Mouse (Mus musculus) macrophage (primary cell): ENCODE results near the gene Klhdc7b. TPM values are rescaled to one million over a fixed set of nuclear protein-coding genes. Genes with fewer than 3 reads are reported as not detected.
A peak's percentile ranks its signal among the peaks of the same experiment; 100 is the strongest.
"Not testable (repeated sequence)": the region's sequence is repeated elsewhere in the genome, so short reads cannot be mapped to it uniquely, and the experiment has no call there.

Experiments used
- H3K27ac ChIP-seq: fragments of 350-480 bp; formaldehyde crosslinking; 2 replicates; pipeline ENCODE4 v1.9.0; 2021
- H3K36me3 ChIP-seq: fragments of 350-480 bp; formaldehyde crosslinking; 2 replicates; pipeline ENCODE4 v1.9.0; 2021; ENCODE audit errors: inconsistent target
- H3K4me3 ChIP-seq: fragments of 350-480 bp; formaldehyde crosslinking; 2 replicates; pipeline ENCODE4 v1.9.0; 2021; ENCODE audit errors: inconsistent target
- H3K79me2 ChIP-seq: fragments of 350-480 bp; formaldehyde crosslinking; 2 replicates; pipeline ENCODE4 v1.9.0; 2021; ENCODE audit errors: inconsistent target
- WGBS: methylation state at CpG from one replicate; pipeline ENCODE4 v1.1.7; 2026; ENCODE audit warnings: inconsistent platforms; ENCODE audit not compliant: missing documents; 5-methylcytosine and 5-hydroxymethylcytosine counted together
- polyA plus RNA-seq: library from polyadenylated mRNA; stranded (reverse); fragments of 250-400 nt; gene quantifications from 3 replicates; pipeline ENCODE4 v1.2.4, GENCODE M21; 2018; ENCODE audit warnings: inconsistent platforms

Klhdc7b gene
- polyA plus RNA-seq, 1 experiment from 2014 or later: not detected

- Histone ChIP-seq H3K79me2 (peaks cover 12% of the 10 kb centered on the region), H3K36me3 (peaks cover 20% of the 10 kb centered on the region; the same call in 1 of the 2 replicates), H3K4me3 (peak overlapping the region; percentile 83), H3K27ac (no peak overlapping the region)
- WGBS: 96% methylated on average over 19 of the region's 19 CpGs
Observed at GRCm38 (mm10) chr15:89428136-89428790, 43.5 kb downstream of the Klhdc7b start.

- H3K27ac ChIP-seq: peak overlapping the region; percentile 58
- 10% methylated on average over 22 of the region's 22 CpGs for WGBS
- peak overlapping the region; percentile 83 for H3K4me3 ChIP-seq
- H3K36me3 ChIP-seq: peaks cover 20% of the 10 kb centered on the region; the same call in 1 of the 2 replicates
- H3K79me2 ChIP-seq: peaks cover 12% of the 10 kb centered on the region
Observed at GRCm38 (mm10) chr15:89428821-89429351, 44.2 kb downstream of the Klhdc7b start.

DNA sequence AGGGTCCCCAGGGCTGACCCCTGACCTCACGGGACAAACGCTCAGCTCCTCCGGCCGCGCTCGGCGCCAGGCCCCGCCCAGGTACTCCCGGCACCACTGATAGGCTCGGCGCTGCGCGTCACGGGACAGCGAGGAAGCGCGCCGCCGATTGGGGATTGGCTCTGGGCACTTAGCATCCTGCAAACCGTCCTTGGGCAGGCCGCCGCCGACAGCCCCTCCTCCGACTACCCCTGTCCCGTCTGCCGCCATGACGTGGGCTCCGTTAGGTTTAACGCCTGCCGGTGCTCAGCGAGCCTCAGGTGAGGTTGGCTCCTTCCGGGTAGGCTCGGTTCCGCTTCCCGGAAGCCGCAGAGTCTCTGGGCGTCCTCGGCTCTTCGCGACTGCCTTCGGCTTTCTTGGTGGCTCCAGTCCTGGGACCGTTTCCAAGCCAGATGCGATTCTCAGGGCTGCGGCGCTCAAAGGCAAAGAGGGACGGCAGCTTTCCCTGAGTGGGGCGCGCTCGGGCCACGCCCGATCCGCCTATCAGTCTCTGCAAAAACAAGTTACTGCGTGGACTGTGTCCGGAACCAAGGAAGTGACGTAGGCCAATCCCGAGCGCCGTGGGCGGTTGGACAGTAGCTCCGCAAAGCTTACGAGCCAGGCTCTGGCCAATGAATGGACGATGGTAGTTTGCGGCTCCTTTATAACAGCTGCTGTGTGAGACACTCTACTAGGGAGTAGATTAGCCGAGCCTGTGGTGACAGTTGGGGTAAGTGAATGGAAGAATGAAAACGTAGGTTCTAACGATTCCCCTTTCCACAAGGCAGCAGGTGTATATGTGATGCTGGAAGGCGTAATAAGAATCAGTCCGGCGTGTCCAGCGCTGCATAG, 44.9 kb downstream of the Klhdc7b start, which contains the start of the genes C730034F03Rik, Gm44502 and Chkb:
C730034F03Rik (plus strand) TSS at position 238 of the 870 bp plus-strand sequence.
Gm44502 (minus strand) TSS at position 345 of the 870 bp plus-strand sequence.
Chkb (minus strand) TSS at position 557 of the 870 bp plus-strand sequence.
- Histone ChIP-seq H3K27ac (peak within 1 kb of the TSS; percentile 94), H3K36me3 (peaks cover 20% of the 10 kb centered on the region; the same call in 1 of the 2 replicates), H3K4me3 (peak within 1 kb of the TSS; percentile 83), H3K79me2 (peaks cover 12% of the 10 kb centered on the region)
- under 1% methylated on average over 57 of the region's 70 CpGs for WGBS

DNA sequence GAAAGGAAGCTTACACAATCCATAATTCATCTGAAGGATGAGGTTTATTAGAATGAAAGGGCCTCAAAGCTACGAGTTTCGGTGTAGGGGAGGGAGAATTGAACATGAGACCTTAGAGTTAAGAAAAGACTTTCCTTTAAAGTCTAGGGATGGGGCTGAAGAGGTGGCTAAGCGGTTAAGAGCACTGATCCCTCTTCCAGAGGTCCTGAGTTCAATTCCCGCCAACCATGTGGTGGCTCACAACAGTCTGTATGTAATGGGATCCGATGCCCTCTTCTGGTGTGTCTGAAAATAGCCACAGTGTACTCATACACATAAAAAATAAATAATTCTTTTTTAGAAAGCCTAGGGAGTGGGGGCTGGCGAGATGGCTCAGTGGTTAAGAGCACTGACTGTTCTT, 45.6 kb downstream of the Klhdc7b start:
- H3K4me3 ChIP-seq: peak overlapping the region; percentile 83
- H3K27ac ChIP-seq: peak overlapping the region; percentile 94
- 31% methylated on average over 6 of the region's 6 CpGs for WGBS
- H3K79me2 ChIP-seq: peaks cover 12% of the 10 kb centered on the region
- peaks cover 20% of the 10 kb centered on the region; the same call in 1 of the 2 replicates for H3K36me3 ChIP-seq

DNA sequence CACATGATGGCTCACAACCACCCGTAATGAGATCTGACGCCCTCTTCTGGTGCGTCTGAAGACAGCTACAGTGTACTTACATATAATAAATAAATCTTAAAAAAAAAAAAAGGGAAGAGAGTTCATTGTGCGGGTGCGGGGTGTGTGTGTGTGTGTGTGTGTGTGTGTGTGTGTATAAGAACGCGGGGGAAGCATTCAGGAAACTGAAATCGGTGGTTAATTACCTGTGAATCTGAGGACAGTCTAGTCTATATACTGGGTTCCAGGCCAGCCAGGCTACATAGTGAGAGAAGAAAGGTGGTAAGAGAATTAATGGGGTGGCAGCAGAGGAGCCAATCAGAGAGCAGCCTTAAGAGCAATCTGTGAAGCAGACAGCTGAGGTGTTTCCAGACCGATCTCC, 46.1 kb downstream of the Klhdc7b start:
- not testable (repeated sequence) for H3K27ac ChIP-seq
- Histone ChIP-seq H3K79me2 (peaks cover 12% of the 10 kb centered on the region), H3K4me3 (peak overlapping the region; percentile 83; the same call in 1 of the 2 replicates), H3K36me3 (peaks cover 19% of the 10 kb centered on the region; the same call in 1 of the 2 replicates)
- 46% methylated on average over 2 of the region's 9 CpGs for WGBS

DNA sequence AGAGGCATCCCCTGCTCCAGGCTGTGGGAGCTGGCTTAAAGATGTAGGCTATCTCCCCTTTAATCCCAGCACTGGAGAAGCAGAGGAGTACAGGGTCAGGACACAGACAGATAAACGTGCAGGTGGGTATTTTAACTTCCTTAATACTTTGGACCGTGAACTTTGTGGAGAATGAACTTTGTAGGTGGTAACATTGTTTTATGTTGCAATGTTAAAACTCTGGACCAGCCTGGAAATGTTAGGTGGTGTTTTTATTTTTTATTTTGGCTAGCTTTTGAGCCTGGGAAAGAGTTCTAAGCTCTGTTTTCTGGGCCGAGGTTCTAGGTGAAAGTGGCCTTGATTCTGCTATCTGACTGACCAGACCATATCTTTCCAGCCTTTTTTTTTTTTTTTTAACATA, 46.6 kb downstream of the Klhdc7b start:
- no peak overlapping the region for H3K4me3 ChIP-seq
- H3K27ac ChIP-seq: no peak overlapping the region
- H3K36me3 ChIP-seq: peaks cover 14% of the 10 kb centered on the region; the same call in 1 of the 2 replicates
- peaks cover 12% of the 10 kb centered on the region for H3K79me2 ChIP-seq
- 82% methylated on average over 3 of the region's 3 CpGs for WGBS

DNA sequence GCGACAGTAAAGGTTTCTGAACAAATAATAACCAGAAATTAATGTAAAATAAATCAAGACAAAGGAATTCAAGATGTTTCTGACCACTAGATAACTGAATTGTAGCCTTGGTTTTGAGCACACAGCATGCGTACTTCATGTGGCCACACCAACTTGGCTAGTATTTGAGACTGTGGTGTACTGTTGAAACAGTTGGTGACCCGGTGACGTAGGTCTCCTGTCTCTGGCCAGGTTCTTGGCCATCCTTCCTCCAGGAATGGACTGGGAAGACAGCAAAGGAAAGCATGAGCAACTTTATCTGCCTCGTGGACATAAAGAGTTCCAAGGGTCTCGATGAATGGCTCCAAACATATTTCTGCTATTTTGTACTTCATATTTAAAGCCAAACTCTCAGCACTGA, 47.1 kb downstream of the Klhdc7b start:
- peaks cover 12% of the 10 kb centered on the region for H3K79me2 ChIP-seq
- peaks cover 8% of the 10 kb centered on the region; the same call in 1 of the 2 replicates for H3K36me3 ChIP-seq
- 95% methylated on average over 6 of the region's 6 CpGs for WGBS
- H3K27ac ChIP-seq: no peak overlapping the region
- H3K4me3 ChIP-seq: no peak overlapping the region

- Histone ChIP-seq H3K79me2 (peaks cover 12% of the 10 kb centered on the region), H3K27ac (no peak overlapping the region), H3K4me3 (no peak overlapping the region), H3K36me3 (no peaks in the 10 kb centered on the region)
- WGBS: 93% methylated on average over 4 of the region's 4 CpGs
Observed at GRCm38 (mm10) chr15:89432946-89433345, 48.2 kb downstream of the Klhdc7b start.

DNA sequence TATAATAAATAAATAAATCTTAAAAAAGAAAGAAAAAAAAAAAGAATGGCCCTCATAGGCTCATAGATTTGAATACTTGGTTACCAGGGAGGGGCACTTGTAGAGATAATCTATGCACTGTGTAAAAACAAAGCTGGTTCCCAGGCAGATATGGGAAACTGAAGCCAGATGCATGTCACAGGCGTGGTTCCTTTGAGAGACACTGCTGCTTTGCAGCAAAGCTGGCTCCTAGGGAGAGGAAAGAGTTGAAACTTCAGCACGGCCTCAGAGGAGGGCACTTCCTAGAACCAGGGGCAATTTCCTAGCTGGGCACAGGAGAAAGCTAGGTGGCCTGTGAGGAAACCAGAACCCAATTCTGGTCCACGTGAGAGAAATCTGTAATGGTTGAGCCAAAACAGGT, 49.4 kb downstream of the Klhdc7b start:
- WGBS: 96% methylated on average over 2 of the region's 3 CpGs
- Histone ChIP-seq H3K4me3 (no peak overlapping the region), H3K27ac (no peak overlapping the region), H3K36me3 (no peaks in the 10 kb centered on the region), H3K79me2 (no peaks in the 10 kb centered on the region; the same call in 1 of the 2 replicates)

DNA sequence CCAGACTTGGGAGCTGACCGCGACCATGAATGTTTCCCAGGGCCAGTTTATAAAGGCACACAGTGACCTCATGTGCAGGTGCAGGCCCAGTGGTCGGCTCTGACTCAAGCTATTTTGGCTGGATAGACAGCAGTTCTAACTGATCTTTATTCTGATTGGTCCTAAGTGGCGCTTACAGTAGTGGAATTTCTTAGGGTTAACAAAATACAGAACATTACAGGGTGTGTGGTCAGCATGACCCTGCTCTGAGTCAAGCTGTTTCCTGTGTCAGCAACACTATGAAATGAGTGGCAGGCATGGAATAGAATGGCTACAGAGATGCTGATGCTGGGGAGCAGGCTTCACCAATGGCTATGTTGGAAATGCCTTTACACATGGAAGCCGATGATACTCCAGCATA, 51.2 kb downstream of the Klhdc7b start:
- no peaks in the 10 kb centered on the region; the same call in 1 of the 2 replicates for H3K79me2 ChIP-seq
- H3K4me3 ChIP-seq: no peak overlapping the region
- H3K36me3 ChIP-seq: no peaks in the 10 kb centered on the region
- WGBS: 74% methylated on average over 5 of the region's 5 CpGs
- no peak overlapping the region for H3K27ac ChIP-seq

Other genes with a start within 250 kb of the Klhdc7b start
- 0.09 TPM in 1 of 3 replicates, not detected in the others for gene Mapk12, start 244.2 kb upstream of the Klhdc7b start, polyA plus RNA-seq
- 0.79 to 2.1 TPM (median 1.5 TPM) in 3 replicates for gene Mapk11, start 235.3 kb upstream of the Klhdc7b start, polyA plus RNA-seq
- gene Plxnb2, start 204.1 kb upstream of the Klhdc7b start, polyA plus RNA-seq: 226 to 333 TPM (median 246 TPM) in 3 replicates
- gene Dennd6b, start 188.4 kb upstream of the Klhdc7b start, polyA plus RNA-seq: 0.80 to 2.0 TPM (median 1.1 TPM) in 3 replicates
- 15.7 to 23.8 TPM (median 17.1 TPM) in 3 replicates for gene Ppp6r2, start 173.4 kb upstream of the Klhdc7b start, polyA plus RNA-seq
- 25.5 to 41.4 TPM (median 33.6 TPM) in 3 replicates for gene Sbf1, start 69.6 kb upstream of the Klhdc7b start, polyA plus RNA-seq
- gene Adm2, start 62.2 kb upstream of the Klhdc7b start, polyA plus RNA-seq: not detected in 3 replicates
- not detected in 3 replicates for gene Miox, start 50.5 kb upstream of the Klhdc7b start, polyA plus RNA-seq
- 19.8 to 30.4 TPM (median 23.9 TPM) in 3 replicates for gene Lmf2, start 29.3 kb upstream of the Klhdc7b start, polyA plus RNA-seq
- 37.1 to 52.3 TPM (median 40.4 TPM) in 3 replicates for gene Ncaph2, start 29.2 kb upstream of the Klhdc7b start, polyA plus RNA-seq
- gene Sco2, start 11.1 kb upstream of the Klhdc7b start, polyA plus RNA-seq: 8.7 to 28.2 TPM (median 22.9 TPM) in 3 replicates
- 0.43 to 1.6 TPM (median 0.93 TPM) in 3 replicates for gene Tymp, start 7.9 kb upstream of the Klhdc7b start, polyA plus RNA-seq
- gene Odf3b, start 5.6 kb upstream of the Klhdc7b start, polyA plus RNA-seq: not detected in 3 replicates
- gene Syce3, start 25.6 kb downstream of the Klhdc7b start, polyA plus RNA-seq: not detected in 3 replicates
- gene Cpt1b, start 40.9 kb downstream of the Klhdc7b start, polyA plus RNA-seq: 0.24 to 0.79 TPM in 2 of 3 replicates, not detected in the other
- 0.40 to 0.83 TPM (median 0.54 TPM) in 3 replicates for gene C730034F03Rik, start 44.7 kb downstream of the Klhdc7b start, polyA plus RNA-seq
- 0.07 to 0.42 TPM in 2 of 3 replicates, not detected in the other for gene Gm44502, start 44.8 kb downstream of the Klhdc7b start, polyA plus RNA-seq
- 26.6 to 54.6 TPM (median 36.7 TPM) in 3 replicates for gene Chkb, start 45.0 kb downstream of the Klhdc7b start, polyA plus RNA-seq
- gene Mapk8ip2, start 69.0 kb downstream of the Klhdc7b start, polyA plus RNA-seq: not detected in 3 replicates
- gene Arsa, start 92.5 kb downstream of the Klhdc7b start, polyA plus RNA-seq: 18.4 to 33.2 TPM (median 20.7 TPM) in 3 replicates
- not detected in 3 replicates for gene Shank3, start 114.7 kb downstream of the Klhdc7b start, polyA plus RNA-seq
- not detected in 3 replicates for gene Acr, start 183.4 kb downstream of the Klhdc7b start, polyA plus RNA-seq
- 4.3 to 7.5 TPM (median 6.2 TPM) in 3 replicates for gene Rabl2, start 207.0 kb downstream of the Klhdc7b start, polyA plus RNA-seq